ENCODE assay signal across 17 mouse cellular contexts in genomic region chrX:109626979-109627761, GRCm38 (mm10).
DNase-seq lines count a peak whose midpoint lies in the region; ATAC-seq and TF ChIP-seq lines count a peak whose summit lies in the region.
"Had no signal": no experiment of that assay in that cellular context is flagged by ENCODE, and none has a peak within 500 bp of the region (broad histone marks: within the 10 kb centered on the region; RNA-seq: fewer than 3 reads in every experiment).

No protein-coding gene starts in this region.

- no peaks in the 10 kb centered on the region for H3K36me3 ChIP-seq in forebrain, embryonic 14.5 days (ENCODE audit: control insufficient read depth, insufficient read depth, low read length)
- H3K36me3 ChIP-seq in forebrain, embryonic 10.5 days (replicated peaks), result no peaks in the 10 kb centered on the region
- H3K36me3 ChIP-seq in midbrain, embryonic 14.5 days (ENCODE audit: control insufficient read depth, insufficient read depth, low read length), result no peaks in the 10 kb centered on the region
- H3K36me3 ChIP-seq in midbrain, embryonic 11.5 days (ENCODE audit: control insufficient read depth, insufficient read depth, low read length), result no peaks in the 10 kb centered on the region
- H3K36me3 ChIP-seq: embryonic facial prominence, embryonic 13.5 days; heart, embryonic 12.5 days; hindbrain, embryonic 15.5 days had no signal

- ATAC-seq in forebrain, embryonic 14.5 days, result no peak
- ATAC-seq in midbrain, embryonic 14.5 days (ENCODE audit: low FRiP score, low TSS enrichment), result no peak
- ATAC-seq in midbrain, embryonic 11.5 days (ENCODE audit: low FRiP score), result no peak

- no peak for TF ChIP-seq CTCF in brain, embryonic 14.5 days (IDR thresholded peaks at IDR 0.05; ENCODE audit: borderline replicate concordance, extremely low read depth, insufficient read depth, insufficient read length)

- DNase-seq in forebrain, embryonic 14.5 days (ENCODE audit: low spot score), result peak; percentile 6
- no peak for DNase-seq in forebrain, embryonic 10.5 days (ENCODE audit: extremely low spot score, low spot score)
- peak; percentile 29 for DNase-seq in midbrain, embryonic 14.5 days
- no peak for DNase-seq in midbrain, embryonic 11.5 days (ENCODE audit: low spot score, missing footprints)
- DNase-seq in brain, embryonic 14.5 days (ENCODE audit: low read depth), result peak; percentile 53
- DNase-seq in urinary bladder, postnatal 10 days (ENCODE audit: low spot score), result no peak
- no peak for DNase-seq in adrenal gland, postnatal 4 days (ENCODE audit: low spot score in 2 of 2)
- DNase-seq: adrenal gland, adult 2 months; adrenal gland, postnatal 25 days; cerebellum, adult 11-12 months; cerebellum, adult 9-10 months; cerebellum, postnatal 25 days; gastrocnemius, adult 2 months; gastrocnemius, postnatal 25 days had no signal

- 70% methylated on average over 5 of the region's 5 CpGs for WGBS in forebrain, embryonic 14.5 days
- WGBS in forebrain, embryonic 10.5 days, result 84% methylated on average over 5 of the region's 5 CpGs
- WGBS in midbrain, embryonic 14.5 days, result 55% methylated on average over 5 of the region's 5 CpGs
- WGBS in midbrain, embryonic 11.5 days, result 73% methylated on average over 5 of the region's 5 CpGs

- H3K9ac ChIP-seq in forebrain, embryonic 14.5 days (ENCODE audit: low read length), result no peak overlapping the region
- no peak overlapping the region for H3K9ac ChIP-seq in midbrain, embryonic 14.5 days (replicated peaks; ENCODE audit: low read length)
- H3K9ac ChIP-seq in midbrain, embryonic 11.5 days (ENCODE audit: low read length), result no peak overlapping the region
- H3K9ac ChIP-seq: embryonic facial prominence, embryonic 13.5 days; heart, embryonic 12.5 days; hindbrain, embryonic 15.5 days had no signal

- TF ChIP-seq POLR2A in brain, embryonic 14.5 days (IDR thresholded peaks at IDR 0.05; ENCODE audit: borderline replicate concordance, extremely low read depth, insufficient read depth, insufficient read length, poor library complexity, severe bottlenecking), result no peak

- H3K27me3 ChIP-seq in forebrain, embryonic 14.5 days (replicated peaks; ENCODE audit: control insufficient read depth, insufficient read depth, low read length), result no peaks in the 10 kb centered on the region
- no peaks in the 10 kb centered on the region for H3K27me3 ChIP-seq in forebrain, embryonic 10.5 days (ENCODE audit: poor library complexity, severe bottlenecking)
- H3K27me3 ChIP-seq in midbrain, embryonic 14.5 days (ENCODE audit: control insufficient read depth, insufficient read depth, low read length), result no peaks in the 10 kb centered on the region
- H3K27me3 ChIP-seq in midbrain, embryonic 11.5 days (ENCODE audit: control insufficient read depth, insufficient read depth, low read length), result no peaks in the 10 kb centered on the region
- H3K27me3 ChIP-seq: embryonic facial prominence, embryonic 13.5 days; heart, embryonic 12.5 days; hindbrain, embryonic 15.5 days had no signal

- H3K4me2 ChIP-seq in forebrain, embryonic 14.5 days (ENCODE audit: low read length), result no peak overlapping the region
- no peak overlapping the region for H3K4me2 ChIP-seq in midbrain, embryonic 14.5 days (ENCODE audit: low read length)
- no peak overlapping the region for H3K4me2 ChIP-seq in midbrain, embryonic 11.5 days
- H3K4me2 ChIP-seq: embryonic facial prominence, embryonic 13.5 days; heart, embryonic 12.5 days; hindbrain, embryonic 15.5 days had no signal

- no peaks in the 10 kb centered on the region for H3K4me1 ChIP-seq in forebrain, embryonic 14.5 days (ENCODE audit: control insufficient read depth, insufficient read depth, low read length)
- no peaks in the 10 kb centered on the region for H3K4me1 ChIP-seq in forebrain, embryonic 10.5 days
- no peaks in the 10 kb centered on the region for H3K4me1 ChIP-seq in midbrain, embryonic 14.5 days (ENCODE audit: control insufficient read depth, insufficient read depth, low read length)
- H3K4me1 ChIP-seq in midbrain, embryonic 11.5 days (ENCODE audit: control insufficient read depth, insufficient read depth, low read length), result no peaks in the 10 kb centered on the region
- H3K4me1 ChIP-seq: embryonic facial prominence, embryonic 13.5 days; heart, embryonic 12.5 days; hindbrain, embryonic 15.5 days had no signal

- H3K27ac ChIP-seq in forebrain, embryonic 14.5 days (ENCODE audit: low read depth, low read length), result no peak overlapping the region
- no peak overlapping the region for H3K27ac ChIP-seq in forebrain, embryonic 10.5 days
- no peak overlapping the region for H3K27ac ChIP-seq in midbrain, embryonic 14.5 days (replicated peaks; ENCODE audit: low read depth, low read length)
- no peak overlapping the region for H3K27ac ChIP-seq in midbrain, embryonic 11.5 days (ENCODE audit: low read depth, low read length)
- H3K27ac ChIP-seq: embryonic facial prominence, embryonic 13.5 days; gastrocnemius, adult 2 months; hindbrain, embryonic 15.5 days had no signal

- no peaks in the 10 kb centered on the region for H3K9me3 ChIP-seq in forebrain, embryonic 14.5 days (replicated peaks; ENCODE audit: control insufficient read depth, low read length)
- H3K9me3 ChIP-seq in forebrain, embryonic 10.5 days, result no peaks in the 10 kb centered on the region
- no peaks in the 10 kb centered on the region for H3K9me3 ChIP-seq in midbrain, embryonic 14.5 days (ENCODE audit: control insufficient read depth, low read length)
- H3K9me3 ChIP-seq in midbrain, embryonic 11.5 days (ENCODE audit: control insufficient read depth, low read length), result no peaks in the 10 kb centered on the region
- H3K9me3 ChIP-seq: embryonic facial prominence, embryonic 13.5 days; heart, embryonic 12.5 days; hindbrain, embryonic 15.5 days had no signal

- H3K4me3 ChIP-seq in forebrain, embryonic 14.5 days (ENCODE audit: low read depth, low read length), result no peak overlapping the region
- H3K4me3 ChIP-seq in forebrain, embryonic 10.5 days, result no peak overlapping the region
- H3K4me3 ChIP-seq in midbrain, embryonic 14.5 days (replicated peaks; ENCODE audit: low read depth, low read length), result no peak overlapping the region
- H3K4me3 ChIP-seq in midbrain, embryonic 11.5 days (ENCODE audit: low read depth, low read length), result no peak overlapping the region
- H3K4me3 ChIP-seq: embryonic facial prominence, embryonic 13.5 days; gastrocnemius, adult 2 months; heart, embryonic 12.5 days; hindbrain, embryonic 15.5 days had no signal

Comparison
In these comparisons a context has a peak if more than half of its experiments do, and no peak if none do; other contexts are left out.
1. DNase-seq: peak in forebrain, embryonic 14.5 days (single experiment), midbrain, embryonic 14.5 days (single experiment) and brain, embryonic 14.5 days (single experiment); none in forebrain, embryonic 10.5 days (single experiment), midbrain, embryonic 11.5 days (single experiment), urinary bladder, postnatal 10 days (single experiment) and adrenal gland, postnatal 4 days (0 of 2).